Mouse (Mus musculus): ENCODE results near the gene 1810013L24Rik. TPM values are rescaled to one million over a fixed set of nuclear protein-coding genes. Genes with fewer than 3 reads are reported as not detected.

The 1810013L24Rik gene
- total and polyA plus RNA-seq, 3 experiments = 27.1 to 47.7 (median 30.0) TPM

GRCm38 (mm10) chr16:8836876-8837275, 7.0 kb downstream of the 1810013L24Rik start:
- no peak overlapping the region for H3K4me3 ChIP-seq (replicated peaks in 1 of 3; ENCODE audit: low read depth in 2 of 3, low read length in 2 of 3, poor library complexity in 1 of 3)
- H3K27ac ChIP-seq (ENCODE audit: insufficient read depth, low read depth) = no peak overlapping the region
- no peak for TF ChIP-seq USF1 (IDR thresholded peaks at IDR 0.05; ENCODE audit: low read depth, low read length)
- TF ChIP-seq MXI1 (IDR thresholded peaks at IDR 0.05; ENCODE audit: low read depth, low read length) = no peak
- no peak for TF ChIP-seq MAX (IDR thresholded peaks at IDR 0.05; ENCODE audit: low read length)
- no peak for TF ChIP-seq JUND (conservative IDR thresholded peaks at IDR 0.05; ENCODE audit: low read depth, low read length)
- TF ChIP-seq HCFC1 (IDR thresholded peaks at IDR 0.05; ENCODE audit: low read depth, low read length) = no peak
- TF ChIP-seq ETS1 (conservative IDR thresholded peaks at IDR 0.05; ENCODE audit: low read depth, low read length) = no peak
- no peak for TF ChIP-seq RAD21 (IDR thresholded peaks at IDR 0.05; ENCODE audit: low read depth, low read length)
- no peak for TF ChIP-seq ELF1 (IDR thresholded peaks at IDR 0.05; ENCODE audit: low read depth, low read length)
- TF ChIP-seq MAZ (IDR thresholded peaks at IDR 0.05; ENCODE audit: low read depth, low read length) = no peak
- no peak for TF ChIP-seq BHLHE40 (IDR thresholded peaks at IDR 0.05; ENCODE audit: low read depth, low read length)
- TF ChIP-seq CHD2 (IDR thresholded peaks at IDR 0.05; ENCODE audit: low read length) = no peak
- TF ChIP-seq ZC3H11A (IDR thresholded peaks at IDR 0.05; ENCODE audit: low read depth, low read length) = no peak
- TF ChIP-seq ZNF384 (IDR thresholded peaks at IDR 0.05; ENCODE audit: low read depth, low read length) = no peak
- no peak for TF ChIP-seq MAFK (IDR thresholded peaks at IDR 0.05; ENCODE audit: insufficient replicate concordance, low read length)
- TF ChIP-seq TCF12 (IDR thresholded peaks at IDR 0.05; ENCODE audit: low read depth, low read length) = no peak
- no peak for TF ChIP-seq MYC (IDR thresholded peaks at IDR 0.05; ENCODE audit: low read depth, low read length)
- dilution Hi-C loops (cut with MboI; ENCODE audit: extremely low pct_ligation_motif_present, extremely low pct_unique_long_range_greater_than_20kb, low sequenced_read_pairs) = no loop called here
- no peak for DNase-seq (ENCODE audit: extremely low read depth)
- H3K79me2 ChIP-seq (replicated peaks; ENCODE audit: control insufficient read depth, extremely low read depth, insufficient read depth, poor library complexity, severe bottlenecking) = peaks cover 86% of the 10 kb centered on the region
- no peaks in the 10 kb centered on the region for H3K9me3 ChIP-seq (replicated peaks; ENCODE audit: low read length)
- H3K4me2 ChIP-seq (ENCODE audit: insufficient read depth, low read depth, poor library complexity, severe bottlenecking) = no peak overlapping the region
- in situ Hi-C loops (cut with MboI; ENCODE audit: low pct_ligation_motif_present, low pct_unique_long_range_greater_than_20kb, low sequenced_read_pairs) = no loop called here
- H3K27me3 ChIP-seq (replicated peaks) = no peaks in the 10 kb centered on the region
- peaks cover 4 to 79% of the 10 kb centered on the region in 2 experiments for H3K4me1 ChIP-seq (ENCODE audit: control insufficient read depth in 1 of 2, insufficient read depth in 2 of 2)
- peaks cover 34 to 84% of the 10 kb centered on the region in 2 experiments for H3K36me3 ChIP-seq (replicated peaks in 1 of 2; ENCODE audit: control insufficient read depth in 1 of 2, insufficient read depth in 1 of 2, low read length in 1 of 2)
- no peak overlapping the region for H3K9ac ChIP-seq (ENCODE audit: insufficient read depth, low read depth)

- no peak overlapping the region for H3K4me3 ChIP-seq (replicated peaks in 1 of 3; ENCODE audit: low read depth in 2 of 3, low read length in 2 of 3, poor library complexity in 1 of 3)
- in situ Hi-C loops (cut with MboI; ENCODE audit: low pct_ligation_motif_present, low pct_unique_long_range_greater_than_20kb, low sequenced_read_pairs) (no loop called here), dilution Hi-C loops (cut with MboI; ENCODE audit: extremely low pct_ligation_motif_present, extremely low pct_unique_long_range_greater_than_20kb, low sequenced_read_pairs) (no loop called here)
- no peak overlapping the region for H3K9ac ChIP-seq (ENCODE audit: insufficient read depth, low read depth)
- H3K4me2 ChIP-seq (ENCODE audit: insufficient read depth, low read depth, poor library complexity, severe bottlenecking) = no peak overlapping the region
- H3K9me3 ChIP-seq (replicated peaks; ENCODE audit: low read length) = no peaks in the 10 kb centered on the region
- peaks cover 36 to 86% of the 10 kb centered on the region in 2 experiments for H3K36me3 ChIP-seq (replicated peaks in 1 of 2; ENCODE audit: control insufficient read depth in 1 of 2, insufficient read depth in 1 of 2, low read length in 1 of 2)
- TF ChIP-seq BHLHE40 (IDR thresholded peaks at IDR 0.05; ENCODE audit: low read depth, low read length) (0 out of 2 replicates have a peak, but pooled peaks have one; percentile 10), ZNF384 (IDR thresholded peaks at IDR 0.05; ENCODE audit: low read depth, low read length) (peak; percentile 75), ELF1 (IDR thresholded peaks at IDR 0.05; ENCODE audit: low read depth, low read length) (no peak), NELFE (IDR thresholded peaks at IDR 0.05; ENCODE audit: low read depth, low read length) (no peak)
- H3K27me3 ChIP-seq (replicated peaks) = no peaks in the 10 kb centered on the region
- no peak for DNase-seq (ENCODE audit: extremely low read depth)
- H3K79me2 ChIP-seq (replicated peaks; ENCODE audit: control insufficient read depth, extremely low read depth, insufficient read depth, poor library complexity, severe bottlenecking) = peaks cover 85% of the 10 kb centered on the region
- H3K27ac ChIP-seq (ENCODE audit: insufficient read depth, low read depth) = no peak overlapping the region
- H3K4me1 ChIP-seq (ENCODE audit: control insufficient read depth in 1 of 2, insufficient read depth in 2 of 2) = peaks cover 4 to 77% of the 10 kb centered on the region in 2 experiments
Observed at GRCm38 (mm10) chr16:8837595-8837994, 7.7 kb downstream of the 1810013L24Rik start.
